Mouse (Mus musculus) liver, embryonic 14.5 days (tissue): Measurements from ENCODE around the gene Glis2.

ENCODE experiments used
- CTCF ChIP-seq: IDR thresholded peaks from 2 replicates; pipeline ENCODE4 v1.5.1; 2016; ENCODE audit warnings: antibody characterized with exemption, low read depth, control low read depth
- EP300 ChIP-seq: IDR thresholded peaks from 2 replicates; pipeline ENCODE4 v1.6.1; 2016; ENCODE audit warnings: antibody characterized with exemption, low read depth

- no peak for TF ChIP-seq EP300
- peak; percentile 52 for TF ChIP-seq CTCF
Observed at GRCm38 (mm10) chr16:4592909-4593875, 1.3 kb upstream of the Glis2 start.
